Mouse (Mus musculus): ENCODE results near the gene Arid1b.

Gene Arid1b

GRCm38 (mm10) chr17:5189551-5190351 lies 195.6 kb downstream of the Arid1b start:
- DNase-seq (ENCODE audit: low spot score) = peak; percentile 93

GRCm38 (mm10) chr17:5190367-5190766 lies 196.2 kb downstream of the Arid1b start:
- DNase-seq (ENCODE audit: low spot score) = no peak

GRCm38 (mm10) chr17:5194157-5194916 lies 200.2 kb downstream of the Arid1b start:
- no peak for DNase-seq (ENCODE audit: low spot score)

GRCm38 (mm10) chr17:5195397-5195796 lies 201.3 kb downstream of the Arid1b start:
- no peak for DNase-seq (ENCODE audit: low spot score)

- DNase-seq (ENCODE audit: low spot score) = no peak
Measured at GRCm38 (mm10) chr17:5196005-5196404, 201.9 kb downstream of the Arid1b start.

- DNase-seq (ENCODE audit: low spot score) = no peak
Measured at GRCm38 (mm10) chr17:5196508-5196907, 202.4 kb downstream of the Arid1b start.

- DNase-seq (ENCODE audit: low spot score) = no peak
Measured at GRCm38 (mm10) chr17:5197083-5197482, 203.0 kb downstream of the Arid1b start.

- no peak for DNase-seq (ENCODE audit: low spot score)
Measured at GRCm38 (mm10) chr17:5197765-5198164, 203.6 kb downstream of the Arid1b start.

GRCm38 (mm10) chr17:5198252-5198651 lies 204.1 kb downstream of the Arid1b start:
- DNase-seq (ENCODE audit: low spot score) = no peak

- no peak for DNase-seq (ENCODE audit: low spot score)
Measured at GRCm38 (mm10) chr17:5198811-5199210, 204.7 kb downstream of the Arid1b start.

- no peak for DNase-seq (ENCODE audit: low spot score)
Measured at GRCm38 (mm10) chr17:5200638-5201037, 206.5 kb downstream of the Arid1b start.

GRCm38 (mm10) chr17:5201859-5202598 lies 207.9 kb downstream of the Arid1b start:
- DNase-seq (ENCODE audit: low spot score) = no peak

GRCm38 (mm10) chr17:5202756-5203155 lies 208.6 kb downstream of the Arid1b start:
- DNase-seq (ENCODE audit: low spot score) = no peak

- no peak for DNase-seq (ENCODE audit: low spot score)
Measured at GRCm38 (mm10) chr17:5203346-5204102, 209.4 kb downstream of the Arid1b start.

- no peak for DNase-seq (ENCODE audit: low spot score)
Measured at GRCm38 (mm10) chr17:5204103-5204665, 210.1 kb downstream of the Arid1b start.

GRCm38 (mm10) chr17:5205163-5205581 lies 211.0 kb downstream of the Arid1b start:
- no peak for DNase-seq (ENCODE audit: low spot score)

GRCm38 (mm10) chr17:5206731-5207130 lies 212.6 kb downstream of the Arid1b start:
- DNase-seq (ENCODE audit: low spot score) = no peak

- DNase-seq (ENCODE audit: low spot score) = no peak
Measured at GRCm38 (mm10) chr17:5207881-5208280, 213.7 kb downstream of the Arid1b start.

GRCm38 (mm10) chr17:5208362-5208761 lies 214.2 kb downstream of the Arid1b start:
- no peak for DNase-seq (ENCODE audit: low spot score)

GRCm38 (mm10) chr17:5209076-5209475 lies 214.9 kb downstream of the Arid1b start:
- DNase-seq (ENCODE audit: low spot score) = no peak

GRCm38 (mm10) chr17:5210101-5210727 lies 216.1 kb downstream of the Arid1b start:
- no peak for DNase-seq (ENCODE audit: low spot score)
